Mouse (Mus musculus) embryo, embryonic 11 days (tissue): ENCODE results near the gene Cabcoco1.
A peak's percentile ranks its signal among the peaks of the same experiment; 100 is the strongest.

Experiments
- DNase-seq: peaks from one replicate; pipeline ENCODE4 v3.0.0-alpha.2; 2015

The Cabcoco1 gene

DNA sequence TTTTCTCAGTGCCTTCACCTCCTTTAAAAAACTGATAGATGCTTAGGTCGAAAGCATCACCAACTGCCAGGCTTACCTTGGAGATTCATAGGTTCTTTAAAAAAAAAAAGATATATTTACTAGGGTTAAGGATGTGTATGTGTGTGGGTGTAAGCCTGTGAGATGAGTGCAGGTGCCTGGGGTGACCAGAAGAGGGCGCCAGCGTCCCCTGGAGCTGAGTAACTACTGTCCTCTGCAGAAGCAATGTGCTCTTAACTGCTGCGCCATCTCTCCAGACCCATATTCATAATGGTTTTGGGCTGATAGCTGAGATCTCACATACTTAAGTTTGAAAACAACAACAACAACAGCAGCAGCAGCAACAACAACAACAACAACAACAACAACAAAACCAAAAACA is 35.5 kb downstream of the Cabcoco1 start:
- DNase-seq = no peak

DNA sequence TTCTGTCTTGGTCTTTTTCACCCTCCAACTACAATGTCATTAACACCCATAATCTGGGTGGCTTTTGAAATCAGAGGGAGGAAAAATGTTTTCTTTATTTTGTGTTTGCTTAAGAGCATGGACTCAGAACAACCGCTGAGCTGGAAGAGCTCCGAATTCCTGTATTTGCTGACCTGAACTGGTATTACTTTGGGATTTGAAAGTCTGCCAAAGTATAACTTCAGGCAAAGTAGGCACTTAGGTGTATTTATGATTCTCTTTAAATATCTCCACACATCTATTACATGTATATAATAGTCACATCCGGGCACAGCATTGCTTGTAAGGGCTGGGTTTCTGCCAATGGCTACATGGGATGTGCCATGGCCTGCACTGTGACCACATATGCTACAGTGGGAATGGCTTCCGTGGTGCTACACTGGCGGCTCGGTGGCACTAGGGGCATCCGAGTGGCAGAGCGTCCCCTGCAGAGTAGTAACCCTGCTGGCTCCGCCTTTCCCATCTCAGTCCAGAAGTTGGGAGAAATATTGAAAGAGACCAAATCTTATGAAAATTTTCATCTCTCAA is 37.0 kb downstream of the Cabcoco1 start:
- DNase-seq = no peak

GRCm38 (mm10) chr10:68501067-68501466 is 40.6 kb downstream of the Cabcoco1 start:
- no peak for DNase-seq

DNA sequence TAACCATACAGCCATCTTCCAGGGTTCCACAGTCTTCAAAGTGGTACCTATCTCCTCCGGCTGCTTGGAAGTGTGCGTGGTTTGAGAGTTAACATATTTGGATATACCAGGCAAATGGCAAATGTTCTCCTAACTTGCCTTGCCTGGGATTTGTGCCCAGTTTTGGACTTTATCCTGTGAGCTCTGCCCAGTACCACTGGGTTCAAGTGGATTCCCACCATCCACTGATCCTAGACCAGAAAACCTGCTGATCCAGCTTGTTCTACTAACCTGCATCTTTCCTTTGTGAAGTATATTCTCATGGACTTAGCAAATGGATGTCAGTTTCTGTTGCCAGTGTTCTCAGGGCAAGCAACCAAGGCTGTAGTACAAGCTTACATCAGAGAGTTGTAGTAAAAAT is 46.5 kb downstream of the Cabcoco1 start:
- DNase-seq = no peak

- DNase-seq = no peak
Measured at GRCm38 (mm10) chr10:68491557-68491956, 50.1 kb downstream of the Cabcoco1 start.

- DNase-seq = no peak
Measured at GRCm38 (mm10) chr10:68490781-68491180, 50.9 kb downstream of the Cabcoco1 start.

GRCm38 (mm10) chr10:68472799-68473198 is 68.9 kb downstream of the Cabcoco1 start:
- no peak for DNase-seq

- no peak for DNase-seq
Measured at GRCm38 (mm10) chr10:68465737-68466327, 75.9 kb downstream of the Cabcoco1 start.

GRCm38 (mm10) chr10:68464943-68465342 is 76.8 kb downstream of the Cabcoco1 start:
- DNase-seq = peak; percentile 88

DNA sequence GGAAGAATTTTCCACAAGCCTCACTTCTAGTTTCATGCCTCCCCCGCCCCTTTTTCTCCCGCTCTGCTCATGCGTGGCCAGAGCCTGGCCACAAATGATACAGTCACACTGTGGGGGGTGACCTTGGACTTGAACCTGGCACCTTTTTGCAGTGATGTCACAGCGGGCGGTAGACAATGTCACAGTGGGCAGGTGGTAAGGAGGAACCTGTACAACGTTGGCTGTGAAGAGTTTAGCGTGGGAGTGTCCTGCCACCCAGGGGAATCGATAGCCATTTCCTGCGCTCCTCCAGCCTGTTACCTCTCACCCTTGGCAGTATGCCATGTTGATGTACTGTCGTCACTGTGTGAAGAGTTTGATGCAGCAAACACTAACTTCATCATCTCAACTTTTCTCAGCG is 81.9 kb downstream of the Cabcoco1 start:
- DNase-seq = no peak

DNA sequence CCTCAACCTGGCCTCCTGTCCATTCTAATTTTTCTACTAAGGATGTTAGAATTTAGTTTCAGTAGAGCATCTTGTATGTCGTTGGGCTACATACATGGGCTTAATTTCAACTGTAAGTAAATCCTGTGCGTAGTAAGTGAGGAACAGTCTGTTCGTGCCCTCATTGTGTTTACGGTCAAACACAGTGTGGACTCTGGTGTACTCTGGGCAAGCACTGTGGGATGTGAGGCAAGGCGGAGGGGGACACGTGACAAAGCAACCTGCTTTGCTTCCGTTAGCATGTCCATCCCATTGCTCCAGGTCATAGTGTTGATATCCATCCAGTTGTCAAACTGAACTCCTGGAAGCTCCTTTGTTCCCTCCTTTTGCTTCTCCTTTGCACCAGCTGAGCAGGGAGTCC is 84.7 kb downstream of the Cabcoco1 start:
- no peak for DNase-seq

DNA sequence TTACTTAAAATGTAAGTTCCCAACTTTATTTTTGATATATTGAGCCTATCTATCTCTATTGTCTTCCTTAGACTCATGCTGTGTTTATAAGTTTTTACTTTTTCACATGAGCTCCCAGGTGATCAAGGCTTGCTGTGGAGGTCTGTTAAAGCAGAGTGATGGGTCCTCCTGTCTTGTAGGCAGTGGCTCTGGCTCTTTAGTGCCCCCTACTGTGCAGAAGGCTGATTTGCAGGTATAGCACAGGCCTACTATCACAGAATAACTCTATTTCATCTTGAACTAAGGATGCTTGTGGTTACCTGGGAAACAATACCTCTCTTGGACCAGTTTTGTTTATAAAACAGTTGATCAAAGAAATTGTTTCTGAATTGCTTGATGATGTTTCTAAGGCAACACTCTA is 87.2 kb downstream of the Cabcoco1 start:
- no peak for DNase-seq

GRCm38 (mm10) chr10:68446797-68447125 is 94.9 kb downstream of the Cabcoco1 start:
- no peak for DNase-seq

DNA sequence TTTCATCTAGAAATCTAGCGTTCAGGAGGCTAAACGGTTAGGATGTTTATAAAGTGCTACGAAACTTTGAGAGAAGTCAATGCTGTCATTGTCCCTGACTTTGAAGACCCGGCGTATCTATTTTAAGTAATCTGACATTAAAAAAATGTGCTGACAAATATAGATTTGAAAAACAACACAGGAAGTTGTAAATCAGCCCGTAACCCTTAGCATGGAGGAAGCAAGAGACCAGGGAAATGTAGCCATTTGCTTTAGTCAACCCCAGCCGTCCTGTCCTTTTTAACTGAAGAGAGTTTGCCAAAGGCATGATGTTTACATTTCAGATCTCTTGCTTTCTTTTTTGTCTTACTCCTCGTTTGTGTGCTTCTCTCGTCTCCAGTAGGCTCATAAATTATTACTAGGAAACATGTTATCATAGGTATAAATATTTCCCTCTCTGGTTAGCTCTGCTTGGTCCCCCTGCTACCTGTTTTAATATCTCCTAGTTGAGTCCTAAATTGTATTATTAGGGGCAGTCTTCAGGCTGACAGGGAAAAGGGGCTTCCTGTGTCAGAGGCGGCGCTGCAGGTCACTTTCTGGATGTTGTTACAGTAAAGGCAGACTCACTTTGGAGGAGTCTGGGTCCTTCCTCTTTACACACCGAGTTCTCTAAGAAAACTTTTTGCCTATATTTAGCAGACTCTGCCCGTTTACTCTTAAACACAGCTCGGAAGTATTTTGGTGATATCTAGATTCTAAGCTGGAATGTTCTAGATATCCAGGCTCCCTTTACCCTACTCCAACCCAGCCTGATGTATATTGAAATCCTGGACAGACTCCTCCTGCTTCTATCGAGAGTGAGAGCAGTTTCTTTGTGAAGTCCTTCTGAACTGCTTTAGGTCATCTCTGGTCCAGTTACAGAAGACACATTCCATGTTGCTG is 95.6 kb downstream of the Cabcoco1 start:
- DNase-seq = no peak

- DNase-seq = no peak
Measured at GRCm38 (mm10) chr10:68445244-68445811, 96.4 kb downstream of the Cabcoco1 start.

GRCm38 (mm10) chr10:68444361-68445114 is 97.2 kb downstream of the Cabcoco1 start:
- no peak for DNase-seq

GRCm38 (mm10) chr10:68443132-68443531 is 98.6 kb downstream of the Cabcoco1 start:
- no peak for DNase-seq

DNA sequence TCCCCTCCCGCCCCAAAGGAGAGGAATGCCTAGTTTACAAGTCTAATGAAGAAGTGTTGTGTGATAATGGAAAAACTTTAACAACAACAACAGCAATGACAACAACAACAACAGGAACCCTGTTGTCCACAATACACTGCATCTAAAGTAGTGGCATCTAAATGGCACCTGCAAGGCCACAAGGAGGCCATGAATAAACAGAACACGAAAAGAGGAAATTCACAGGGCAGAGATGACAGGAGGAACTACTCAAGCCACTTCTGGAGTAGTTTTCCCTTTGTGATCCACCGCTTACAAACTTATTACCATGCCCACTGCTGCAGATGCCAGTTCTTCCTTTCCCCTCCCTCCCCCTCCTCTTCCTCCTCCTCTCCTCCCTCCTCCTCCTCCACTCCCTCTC is 99.0 kb downstream of the Cabcoco1 start:
- no peak for DNase-seq

- no peak for DNase-seq
Measured at GRCm38 (mm10) chr10:68441931-68442662, 99.6 kb downstream of the Cabcoco1 start.

- DNase-seq = no peak
Measured at GRCm38 (mm10) chr10:68440515-68440914, 101.2 kb downstream of the Cabcoco1 start.

DNA sequence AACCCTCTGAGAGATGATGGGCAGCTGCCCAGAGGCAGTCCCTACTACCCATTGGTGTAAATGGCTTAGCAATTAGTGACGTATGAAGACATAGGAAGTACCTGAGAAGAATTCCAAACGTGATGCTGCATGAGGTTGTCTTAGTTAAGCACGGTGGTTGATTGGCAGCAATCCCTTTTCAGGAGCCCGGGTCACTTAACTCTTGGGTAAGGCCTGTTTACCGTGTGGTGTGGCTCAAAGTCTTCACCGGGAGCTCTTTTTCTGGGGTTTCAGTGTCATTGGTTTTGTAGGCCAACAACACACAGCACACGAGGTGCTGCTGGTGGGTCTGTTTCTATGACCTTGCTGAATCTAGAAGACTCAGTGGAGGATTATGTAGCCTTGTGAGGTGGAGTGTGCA is 105.9 kb downstream of the Cabcoco1 start:
- DNase-seq = no peak

- DNase-seq = no peak
Measured at GRCm38 (mm10) chr10:68435001-68435560, 106.6 kb downstream of the Cabcoco1 start.
